Mouse (Mus musculus): ENCODE measurements around the gene Rpl7l1.

DNA sequence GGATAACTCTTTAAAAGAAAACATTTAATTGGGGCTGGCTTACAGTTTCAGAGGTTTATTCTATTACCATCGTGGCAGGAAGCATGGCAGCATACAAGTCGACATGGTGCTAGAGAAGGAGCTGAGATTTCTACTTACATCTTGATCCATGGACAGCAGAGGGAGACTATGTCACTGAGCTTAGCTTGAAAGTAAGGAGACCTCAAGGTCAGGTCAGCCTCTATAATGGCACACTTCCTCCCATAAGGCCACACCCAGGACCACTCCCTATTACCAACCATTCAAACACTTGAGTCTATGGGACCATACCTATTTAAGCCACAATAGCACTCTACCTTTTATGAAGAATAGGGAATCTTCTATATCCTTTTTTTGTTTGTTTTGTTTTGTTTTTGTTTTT is 10.5 kb upstream of the Rpl7l1 start:
- TF ChIP-seq GATA1 (IDR thresholded peaks at IDR 0.05; ENCODE audit: borderline replicate concordance, low read length) (no peak), FLI1 (IDR thresholded peaks at IDR 0.05; ENCODE audit: low read length) (no peak)
